Mouse (Mus musculus): ENCODE data around the gene Tbcel. TPM values are rescaled to one million over a fixed set of nuclear protein-coding genes. Genes with fewer than 3 reads are reported as not detected.

The Tbcel gene
- polyA plus RNA-seq, 1 experiment from 2014 or later = 5.3 TPM

DNA sequence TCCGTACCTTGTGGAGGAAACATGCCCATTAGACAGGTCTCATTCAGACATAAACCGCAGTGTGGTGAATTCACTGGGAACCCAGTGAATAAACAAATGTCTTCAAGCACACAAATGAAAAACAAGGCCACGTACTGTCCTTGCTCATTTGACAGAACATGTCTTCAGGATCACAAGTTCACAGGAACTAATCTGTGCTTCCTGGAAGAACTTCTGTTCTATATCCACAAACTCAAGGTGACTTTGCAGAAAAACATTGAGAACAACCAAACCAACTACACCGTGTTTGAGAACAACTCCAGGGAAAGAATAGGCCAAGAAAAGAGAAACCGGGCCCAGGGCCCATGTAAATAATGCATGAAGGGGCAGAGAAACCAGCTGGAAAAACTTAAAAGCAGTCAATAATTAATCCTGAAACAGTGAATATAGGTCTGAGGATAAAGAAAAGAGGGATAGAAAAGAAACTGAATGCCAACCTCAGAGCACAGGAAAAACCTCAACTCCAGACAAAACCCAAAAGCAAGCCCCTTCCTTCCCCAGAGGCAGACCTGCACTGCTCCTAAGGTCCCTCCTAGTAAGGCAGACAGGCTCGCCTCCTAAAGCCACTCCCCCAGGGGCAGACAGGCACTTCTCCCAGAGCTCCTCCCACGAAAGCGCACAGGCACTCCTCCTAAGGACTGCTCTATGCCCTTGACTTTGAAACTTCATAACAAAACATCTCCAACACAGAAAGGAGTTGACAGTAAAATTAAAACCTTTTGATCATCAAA is 44.2 kb downstream of the Tbcel start:
- ATAC-seq (ENCODE audit: insufficient number of reproducible peaks, insufficient read depth, low FRiP score, low TSS enrichment, low read depth) = no peak
- Histone ChIP-seq H3K4me3 (replicated peaks) (no peak overlapping the region), H3K4me1 (replicated peaks) (peaks cover 26% of the 10 kb centered on the region), H3K27me3 (no peaks in the 10 kb centered on the region), H3K4me2 (no peak overlapping the region), H3K9ac (replicated peaks) (no peak overlapping the region), H3K36me3 (peaks cover 4% of the 10 kb centered on the region; the same call in 1 of the 2 replicates), H3K27ac (no peak overlapping the region), H3K9me3 (no peaks in the 10 kb centered on the region)
- WGBS = 56% methylated on average over 8 of the region's 8 CpGs

DNA sequence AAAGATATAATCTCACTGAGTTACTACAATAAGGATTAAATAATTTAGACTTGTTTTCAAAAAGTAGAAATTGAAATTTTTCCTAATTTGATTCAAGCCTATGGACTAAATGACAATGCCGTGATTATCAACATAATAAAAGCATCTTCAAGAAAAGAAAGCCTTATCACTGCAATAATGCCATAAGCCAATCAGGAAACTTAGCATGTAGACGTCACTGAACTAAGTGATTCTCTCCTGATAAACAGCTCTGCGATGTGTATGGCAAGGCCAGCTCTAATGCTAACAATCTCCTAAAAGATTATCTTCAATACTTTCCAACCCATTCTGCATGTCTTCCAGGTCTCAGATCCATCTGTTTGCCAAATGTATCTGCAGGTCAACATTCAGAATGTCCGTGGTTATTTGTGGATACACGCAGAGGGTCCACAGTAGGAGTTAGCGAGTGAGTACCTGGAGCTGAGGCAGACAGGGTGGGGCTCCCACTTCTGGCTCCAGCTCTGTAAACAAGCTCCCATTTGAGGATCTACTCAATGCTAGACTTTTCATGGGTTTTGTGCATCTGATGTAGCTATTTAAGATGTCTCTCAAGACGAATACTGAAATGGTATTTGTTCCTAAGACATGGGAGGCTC is 44.9 kb downstream of the Tbcel start:
- WGBS = 87% methylated on average over 7 of the region's 7 CpGs
- peaks cover 27% of the 10 kb centered on the region for H3K4me1 ChIP-seq (replicated peaks)
- ATAC-seq (ENCODE audit: insufficient number of reproducible peaks, insufficient read depth, low FRiP score, low TSS enrichment, low read depth) = no peak
- H3K4me2 ChIP-seq = no peak overlapping the region
- peaks cover 9% of the 10 kb centered on the region; the same call in 1 of the 2 replicates for H3K36me3 ChIP-seq
- H3K9ac ChIP-seq (replicated peaks) = no peak overlapping the region
- no peaks in the 10 kb centered on the region for H3K27me3 ChIP-seq
- no peak overlapping the region for H3K27ac ChIP-seq
- H3K9me3 ChIP-seq = no peaks in the 10 kb centered on the region
- no peak overlapping the region for H3K4me3 ChIP-seq (replicated peaks)

DNA sequence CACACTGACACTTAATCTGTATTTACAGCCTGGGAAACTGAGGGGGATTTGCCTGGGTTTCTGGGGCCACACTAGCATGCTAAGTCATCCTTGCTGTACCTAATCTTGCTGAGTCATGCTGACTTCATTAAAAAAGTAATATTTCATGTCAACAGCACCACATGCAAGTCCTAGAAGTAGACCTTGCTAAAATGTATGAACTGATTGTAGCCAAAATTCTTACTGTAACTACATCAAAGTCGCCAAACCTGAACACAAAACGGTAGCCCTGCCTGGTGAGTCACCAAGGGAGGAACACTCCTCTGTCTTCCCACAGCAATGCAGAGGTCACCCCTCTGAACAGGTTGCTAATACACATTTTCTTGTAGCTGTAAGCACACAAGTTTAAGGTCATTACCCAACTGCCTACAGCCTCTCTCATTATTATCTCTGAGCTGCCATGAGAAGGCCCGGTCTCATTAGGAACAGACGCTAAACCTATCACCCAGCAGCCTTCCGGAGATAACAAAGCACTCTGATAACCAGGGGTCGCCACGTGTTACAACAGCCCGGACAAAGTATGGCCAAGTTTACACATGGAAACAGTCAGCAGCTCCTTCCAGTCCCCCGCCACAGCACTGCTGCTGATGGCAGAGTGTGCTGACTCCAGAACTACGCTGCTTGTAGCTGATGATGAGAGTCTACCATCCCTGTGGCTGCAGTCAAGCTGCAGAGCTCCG is 46.1 kb downstream of the Tbcel start:
- peak overlapping the region; percentile 35; the same call in 1 of the 2 replicates for H3K27ac ChIP-seq
- H3K4me1 ChIP-seq (replicated peaks) = peaks cover 33% of the 10 kb centered on the region
- H3K27me3 ChIP-seq = no peaks in the 10 kb centered on the region
- no peak overlapping the region for H3K9ac ChIP-seq (replicated peaks)
- H3K9me3 ChIP-seq = no peaks in the 10 kb centered on the region
- peaks cover 7% of the 10 kb centered on the region; the same call in 1 of the 2 replicates for H3K36me3 ChIP-seq
- no peak for ATAC-seq (ENCODE audit: insufficient number of reproducible peaks, insufficient read depth, low FRiP score, low TSS enrichment, low read depth)
- H3K4me2 ChIP-seq = no peak overlapping the region
- 54% methylated on average over 11 of the region's 11 CpGs for WGBS
- H3K4me3 ChIP-seq (replicated peaks) = no peak overlapping the region

DNA sequence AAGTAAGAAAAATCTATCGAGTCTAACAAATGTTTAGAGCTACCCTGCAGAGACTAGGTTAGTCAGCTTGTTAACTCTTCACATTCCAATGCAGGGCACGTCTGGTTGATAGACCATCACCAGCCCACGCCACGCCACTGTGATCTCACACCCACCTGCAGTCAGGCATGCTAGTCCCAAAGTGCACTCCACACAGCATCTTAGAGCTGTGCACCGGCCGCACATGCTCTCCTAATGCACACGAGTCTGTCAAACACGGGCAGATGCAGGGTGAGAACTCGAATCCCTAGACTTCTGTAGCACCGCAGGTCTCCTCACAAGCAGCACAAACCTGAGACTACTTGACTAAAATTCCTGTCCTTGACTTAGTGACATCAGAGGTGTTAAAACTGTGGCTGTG is 47.3 kb downstream of the Tbcel start:
- Histone ChIP-seq H3K9ac (replicated peaks) (no peak overlapping the region), H3K27me3 (no peaks in the 10 kb centered on the region), H3K36me3 (peaks cover 7% of the 10 kb centered on the region; the same call in 1 of the 2 replicates), H3K27ac (no peak overlapping the region), H3K4me2 (no peak overlapping the region), H3K9me3 (no peaks in the 10 kb centered on the region), H3K4me1 (replicated peaks) (peaks cover 34% of the 10 kb centered on the region), H3K4me3 (replicated peaks) (no peak overlapping the region)
- no peak for ATAC-seq (ENCODE audit: insufficient number of reproducible peaks, insufficient read depth, low FRiP score, low TSS enrichment, low read depth)
- WGBS = 83% methylated on average over 10 of the region's 10 CpGs

DNA sequence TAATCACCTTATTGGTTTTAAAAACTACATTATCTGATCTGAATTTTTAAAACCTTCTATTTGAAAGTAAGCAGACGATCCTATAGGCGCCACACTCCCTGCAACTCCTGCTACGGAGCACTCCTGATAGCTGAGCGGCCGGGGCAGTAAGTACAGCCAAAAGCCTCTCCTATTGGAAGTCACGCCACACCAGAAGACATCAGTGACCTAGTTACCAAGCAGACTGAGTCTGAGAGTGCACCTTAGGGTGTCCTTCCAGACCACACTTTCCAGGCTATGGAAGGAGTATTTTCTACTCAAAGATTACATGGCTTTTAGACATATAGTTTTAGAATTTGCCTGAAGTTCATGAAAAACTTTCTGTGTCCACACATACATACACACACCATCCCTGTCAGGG is 47.9 kb downstream of the Tbcel start:
- Histone ChIP-seq H3K36me3 (peaks cover 7% of the 10 kb centered on the region; the same call in 1 of the 2 replicates), H3K9ac (replicated peaks) (no peak overlapping the region), H3K27ac (no peak overlapping the region), H3K4me2 (no peak overlapping the region), H3K27me3 (no peaks in the 10 kb centered on the region), H3K4me3 (replicated peaks) (no peak overlapping the region), H3K4me1 (replicated peaks) (peaks cover 34% of the 10 kb centered on the region), H3K9me3 (no peaks in the 10 kb centered on the region)
- ATAC-seq (ENCODE audit: insufficient number of reproducible peaks, insufficient read depth, low FRiP score, low TSS enrichment, low read depth) = no peak
- WGBS = 90% methylated on average over 6 of the region's 6 CpGs

DNA sequence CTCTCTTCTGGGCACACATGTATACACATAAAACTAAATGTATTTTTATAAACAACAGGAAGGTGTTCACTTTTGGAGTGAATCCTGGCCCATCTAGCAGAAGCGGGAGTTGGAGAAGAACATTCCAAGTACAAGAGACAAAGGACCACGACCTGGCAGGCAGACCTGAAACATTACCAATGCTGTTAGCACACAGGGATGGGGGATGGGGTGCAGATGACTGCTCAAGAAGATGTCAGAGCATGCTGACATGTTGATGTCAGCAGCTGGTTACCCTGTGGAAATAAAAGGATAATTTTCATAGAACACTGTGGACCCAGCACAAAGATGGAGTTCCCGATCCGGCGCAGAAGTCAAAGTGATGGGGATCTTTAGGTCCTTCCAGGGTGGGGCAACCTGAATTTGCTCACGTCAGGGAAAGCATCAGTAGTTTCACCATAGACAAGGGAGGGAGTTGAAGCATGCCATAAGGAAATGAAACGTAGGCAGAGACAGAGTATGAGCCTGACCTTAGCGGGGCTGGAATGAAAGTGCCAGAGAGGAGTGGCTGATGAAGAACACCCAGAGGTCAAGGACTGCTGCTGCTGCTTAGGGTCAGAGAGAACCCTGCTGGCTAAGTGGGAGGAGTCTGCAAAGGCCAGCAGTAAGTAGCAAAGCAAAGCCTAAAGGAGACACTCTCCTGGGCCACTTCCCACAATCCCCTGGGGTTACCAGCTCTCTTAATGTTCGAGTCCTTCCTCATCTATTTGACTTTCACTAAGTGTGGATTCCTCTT is 48.7 kb downstream of the Tbcel start:
- Histone ChIP-seq H3K4me2 (no peak overlapping the region), H3K36me3 (0 out of 2 replicates have a peak, but pooled peaks cover 7% of the 10 kb centered on the region), H3K9ac (replicated peaks) (no peak overlapping the region), H3K4me1 (replicated peaks) (peaks cover 34% of the 10 kb centered on the region), H3K4me3 (replicated peaks) (no peak overlapping the region), H3K27ac (no peak overlapping the region), H3K27me3 (no peaks in the 10 kb centered on the region), H3K9me3 (no peaks in the 10 kb centered on the region)
- WGBS = 74% methylated on average over 9 of the region's 9 CpGs
- no peak for ATAC-seq (ENCODE audit: insufficient number of reproducible peaks, insufficient read depth, low FRiP score, low TSS enrichment, low read depth)

DNA sequence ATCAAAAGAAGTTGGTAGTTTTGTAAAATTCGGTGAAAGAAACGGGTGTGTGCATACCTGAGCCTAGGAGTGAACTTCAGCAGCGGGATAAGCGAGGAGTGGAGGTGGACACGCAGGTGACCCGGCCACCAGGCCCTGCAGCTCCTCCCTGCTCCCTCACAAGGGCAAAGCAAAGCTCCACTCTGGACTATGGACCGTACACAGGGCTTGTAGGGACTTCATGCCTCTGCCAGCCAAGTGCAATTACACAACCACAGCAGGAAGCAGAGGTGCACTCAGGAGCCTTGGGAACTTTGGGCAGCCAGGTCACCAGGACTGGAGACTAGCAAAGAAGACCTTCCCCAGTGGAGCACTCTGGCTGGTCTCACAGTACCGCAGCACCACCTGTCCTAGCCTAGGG is 50.1 kb downstream of the Tbcel start:
- no peaks in the 10 kb centered on the region for H3K9me3 ChIP-seq
- 0 out of 2 replicates have a peak, but pooled peaks cover 7% of the 10 kb centered on the region for H3K36me3 ChIP-seq
- peaks cover 34% of the 10 kb centered on the region for H3K4me1 ChIP-seq (replicated peaks)
- no peaks in the 10 kb centered on the region for H3K27me3 ChIP-seq
- no peak overlapping the region for H3K4me2 ChIP-seq
- H3K9ac ChIP-seq (replicated peaks) = no peak overlapping the region
- ATAC-seq (ENCODE audit: insufficient number of reproducible peaks, insufficient read depth, low FRiP score, low TSS enrichment, low read depth) = no peak
- H3K27ac ChIP-seq = no peak overlapping the region
- WGBS = 89% methylated on average over 8 of the region's 8 CpGs
- H3K4me3 ChIP-seq (replicated peaks) = no peak overlapping the region

DNA sequence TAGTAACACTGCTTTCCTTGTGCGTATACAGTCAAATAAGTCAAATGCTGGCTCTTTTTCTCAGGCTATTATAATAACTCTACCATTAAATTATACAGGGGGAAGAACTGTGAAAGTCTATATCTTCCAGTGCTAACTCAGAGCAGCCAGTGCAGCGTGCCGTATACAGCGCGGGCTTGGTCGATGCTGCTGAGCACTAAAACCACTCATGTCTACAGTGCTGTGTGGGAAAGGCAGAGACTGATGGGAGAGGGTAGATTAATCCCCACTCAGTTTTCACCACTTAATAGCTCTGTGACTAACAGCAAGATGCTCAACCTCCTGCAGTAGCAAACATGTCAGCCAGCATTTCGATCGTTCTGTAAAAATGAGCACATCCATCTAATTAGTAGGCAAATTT is 53.2 kb downstream of the Tbcel start:
- no peak overlapping the region for H3K9ac ChIP-seq (replicated peaks)
- H3K27me3 ChIP-seq = no peaks in the 10 kb centered on the region
- 96% methylated on average over 8 of the region's 8 CpGs for WGBS
- H3K36me3 ChIP-seq = peaks cover 27% of the 10 kb centered on the region
- no peak overlapping the region for H3K4me2 ChIP-seq
- H3K27ac ChIP-seq = no peak overlapping the region
- no peak overlapping the region for H3K4me3 ChIP-seq (replicated peaks)
- peaks cover 14% of the 10 kb centered on the region for H3K4me1 ChIP-seq (replicated peaks)
- H3K9me3 ChIP-seq = no peaks in the 10 kb centered on the region
- ATAC-seq (ENCODE audit: insufficient number of reproducible peaks, insufficient read depth, low FRiP score, low TSS enrichment, low read depth) = no peak

DNA sequence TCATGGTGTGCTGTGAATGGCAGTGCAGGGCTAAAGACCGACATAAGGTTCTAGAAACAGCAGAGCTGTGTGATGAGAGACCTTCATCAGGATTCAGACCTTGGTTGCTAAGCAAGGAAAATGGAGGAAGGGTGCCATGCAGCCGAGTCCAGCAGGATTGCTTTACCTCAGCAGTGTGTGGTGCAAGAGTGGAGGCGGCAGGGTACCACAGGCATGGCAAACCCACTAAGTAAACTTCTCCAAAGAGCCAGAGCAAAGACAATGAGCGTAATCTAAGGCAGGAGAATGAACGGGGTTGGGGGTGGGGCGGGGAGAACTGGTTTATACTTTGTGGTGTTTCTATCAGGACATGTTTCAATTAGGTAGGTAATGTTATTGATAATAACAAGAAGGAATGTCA is 58.6 kb downstream of the Tbcel start:
- no peaks in the 10 kb centered on the region for H3K27me3 ChIP-seq
- H3K9me3 ChIP-seq = no peaks in the 10 kb centered on the region
- no peak for ATAC-seq (ENCODE audit: insufficient number of reproducible peaks, insufficient read depth, low FRiP score, low TSS enrichment, low read depth)
- no peak overlapping the region for H3K9ac ChIP-seq (replicated peaks)
- peaks cover 57% of the 10 kb centered on the region for H3K36me3 ChIP-seq
- no peak overlapping the region for H3K4me3 ChIP-seq (replicated peaks)
- H3K4me1 ChIP-seq (replicated peaks) = no peaks in the 10 kb centered on the region
- 90% methylated on average over 6 of the region's 6 CpGs for WGBS
- H3K4me2 ChIP-seq = no peak overlapping the region
- H3K27ac ChIP-seq = no peak overlapping the region

DNA sequence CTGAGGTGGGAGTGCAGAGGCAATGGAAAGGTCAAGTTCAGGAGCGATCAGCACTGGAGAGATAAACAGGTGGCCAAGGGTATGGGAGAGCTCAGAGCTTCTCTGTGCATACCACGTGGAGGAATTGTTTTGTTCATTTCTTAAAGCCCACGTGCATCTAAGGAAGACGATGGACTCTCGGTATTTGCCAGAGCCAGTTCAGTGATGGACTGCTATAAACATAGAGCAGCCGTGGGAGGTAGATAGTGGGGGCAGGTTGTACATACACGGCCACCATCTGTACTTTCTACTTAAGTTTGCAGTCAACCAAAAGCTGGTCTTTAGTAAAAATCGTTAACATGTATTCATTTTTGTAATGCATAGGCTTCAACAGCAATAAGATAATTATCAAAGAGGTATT is 65.5 kb downstream of the Tbcel start:
- no peak overlapping the region for H3K4me3 ChIP-seq (replicated peaks)
- ATAC-seq (ENCODE audit: insufficient number of reproducible peaks, insufficient read depth, low FRiP score, low TSS enrichment, low read depth) = no peak
- no peaks in the 10 kb centered on the region for H3K9me3 ChIP-seq
- no peak overlapping the region for H3K4me2 ChIP-seq
- H3K4me1 ChIP-seq (replicated peaks) = no peaks in the 10 kb centered on the region
- peaks cover 80% of the 10 kb centered on the region for H3K36me3 ChIP-seq
- WGBS = 91% methylated on average over 8 of the region's 8 CpGs
- H3K27ac ChIP-seq = no peak overlapping the region
- H3K27me3 ChIP-seq = no peaks in the 10 kb centered on the region
- H3K9ac ChIP-seq (replicated peaks) = no peak overlapping the region

DNA sequence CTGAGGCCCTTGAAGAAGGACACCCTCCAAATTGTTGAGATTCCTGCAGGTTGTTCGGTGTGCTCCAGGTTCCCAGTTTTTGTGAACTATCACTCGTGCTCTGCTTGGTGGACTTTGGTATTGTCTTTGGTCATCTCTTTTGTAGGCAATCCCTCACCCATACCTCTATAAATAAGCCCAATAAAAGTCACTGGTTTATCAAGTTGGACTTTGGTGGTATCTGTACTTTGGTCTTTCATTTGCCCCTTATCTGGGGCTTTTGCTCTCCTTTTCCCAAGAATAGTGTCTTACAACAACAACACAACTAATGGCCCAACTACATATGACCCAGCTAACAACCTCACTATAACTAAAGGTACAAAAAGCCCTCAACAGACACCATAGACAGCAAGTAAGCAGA is 66.4 kb downstream of the Tbcel start:
- Histone ChIP-seq H3K9ac (replicated peaks) (no peak overlapping the region), H3K4me3 (replicated peaks) (no peak overlapping the region), H3K27ac (no peak overlapping the region), H3K36me3 (peaks cover 85% of the 10 kb centered on the region), H3K4me2 (no peak overlapping the region), H3K4me1 (replicated peaks) (no peaks in the 10 kb centered on the region), H3K9me3 (no peaks in the 10 kb centered on the region), H3K27me3 (no peaks in the 10 kb centered on the region)
- 97% methylated on average over 2 of the region's 2 CpGs for WGBS
- no peak for ATAC-seq (ENCODE audit: insufficient number of reproducible peaks, insufficient read depth, low FRiP score, low TSS enrichment, low read depth)
